ENCODE assay signal across 9 mouse cellular contexts in the genomic region with DNA sequence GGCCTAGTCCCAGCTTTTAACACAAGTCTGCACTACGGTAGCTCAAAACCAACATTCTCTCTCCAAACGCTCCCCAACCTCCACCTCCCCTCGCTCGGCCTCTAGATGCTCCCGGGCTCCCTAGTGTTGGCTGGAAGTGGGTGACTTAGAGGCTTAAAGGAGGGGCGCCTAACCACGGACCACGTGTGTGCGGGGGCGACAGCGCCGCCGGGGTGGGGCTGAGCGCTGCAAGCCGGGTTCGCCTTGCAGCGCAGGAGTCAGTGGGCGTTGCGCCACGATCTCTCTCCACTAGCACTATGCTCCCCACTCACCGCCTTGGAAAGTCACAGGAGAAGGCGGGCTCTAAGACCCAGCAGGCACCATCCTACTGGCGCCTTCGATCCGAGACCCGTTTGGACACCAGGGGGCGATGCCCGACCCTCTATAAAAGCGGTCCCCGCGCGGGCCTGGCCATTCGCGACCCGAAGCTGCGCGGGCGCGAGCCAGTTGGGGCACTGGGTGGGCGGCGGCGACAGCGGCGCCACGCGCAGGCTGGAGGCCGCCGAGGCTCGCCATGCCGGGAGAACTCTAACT. TPM values are rescaled to one million over a fixed set of nuclear protein-coding genes. Genes with fewer than 3 reads are reported as not detected.
DNase-seq lines count a peak whose midpoint lies in the region; ATAC-seq and TF ChIP-seq lines count a peak whose summit lies in the region.
"Had no signal": no experiment of that assay in that cellular context is flagged by ENCODE, and none has a peak within 500 bp of the region (broad histone marks: within the 10 kb centered on the region; RNA-seq: fewer than 3 reads in every experiment).

TSS of gene Cebpa (plus strand) at position 453 of the 573 bp plus-strand sequence.

- H3K9me3 ChIP-seq in heart, embryonic 13.5 days: no peaks in the 10 kb centered on the region
- H3K9me3 ChIP-seq in liver, embryonic 11.5 days (ENCODE audit: control insufficient read depth, low read length): no peaks in the 10 kb centered on the region

- TF ChIP-seq CTCF in bone marrow macrophage, adult 2 months (IDR thresholded peaks at IDR 0.05; ENCODE audit: low read depth, low read length): peak; percentile 42

- TF ChIP-seq POLR2A in bone marrow macrophage, adult 2 months (IDR thresholded peaks at IDR 0.05; ENCODE audit: borderline replicate concordance, low read depth, low read length): peak; percentile 98
- TF ChIP-seq POLR2A in myocyte (IDR thresholded peaks at IDR 0.05; ENCODE audit: insufficient read length, low read depth): peak; percentile 97

- H3ac ChIP-seq in myocyte (ENCODE audit: control insufficient read depth, insufficient read length): peak within 1 kb of the TSS; percentile 70

- peaks cover 12% of the 10 kb centered on the region for H3K4me1 ChIP-seq in bone marrow macrophage, adult 2 months (ENCODE audit: control insufficient read depth, insufficient read depth, low read length)
- peaks cover 27% of the 10 kb centered on the region for H3K4me1 ChIP-seq in heart, embryonic 13.5 days
- H3K4me1 ChIP-seq in liver, embryonic 11.5 days (replicated peaks; ENCODE audit: control insufficient read depth, insufficient read depth, low read length): peaks cover 8% of the 10 kb centered on the region

- no peaks in the 10 kb centered on the region for H3K36me3 ChIP-seq in heart, embryonic 13.5 days
- no peaks in the 10 kb centered on the region for H3K36me3 ChIP-seq in liver, embryonic 11.5 days (ENCODE audit: control insufficient read depth, insufficient read depth, low read length)
- no peaks in the 10 kb centered on the region for H3K36me3 ChIP-seq in myocyte (ENCODE audit: control insufficient read depth, insufficient read depth)

- H3K4me3 ChIP-seq in bone marrow macrophage, adult 2 months (ENCODE audit: insufficient read depth, low read length): peak within 1 kb of the TSS; percentile 80
- H3K4me3 ChIP-seq in heart, embryonic 13.5 days: peak within 1 kb of the TSS; percentile 64
- H3K4me3 ChIP-seq in liver, embryonic 11.5 days (ENCODE audit: low read depth, low read length): peak within 1 kb of the TSS; percentile 62
- H3K4me3 ChIP-seq in myocyte: peak within 1 kb of the TSS; percentile 35

- peaks cover 78% of the 10 kb centered on the region for H3K27me3 ChIP-seq in heart, embryonic 13.5 days (replicated peaks)
- peaks cover 71% of the 10 kb centered on the region for H3K27me3 ChIP-seq in liver, embryonic 11.5 days (replicated peaks; ENCODE audit: control insufficient read depth, insufficient read depth, low read length)
- no peaks in the 10 kb centered on the region for H3K27me3 ChIP-seq in myocyte (ENCODE audit: control insufficient read depth, insufficient read depth, insufficient read length)
- H3K27me3 ChIP-seq: CH12.LX had no signal

- peak within 1 kb of the TSS; percentile 98 for H3K4me2 ChIP-seq in heart, embryonic 13.5 days
- H3K4me2 ChIP-seq in liver, embryonic 11.5 days: peak within 1 kb of the TSS; percentile 87
- H3K4me2 ChIP-seq in myocyte (ENCODE audit: low read depth): peak within 1 kb of the TSS; percentile 89

- ATAC-seq in heart, embryonic 13.5 days (ENCODE audit: extremely low read depth, insufficient number of reproducible peaks, low FRiP score, low TSS enrichment): peak; percentile 47; the same call in 1 of the 2 replicates
- peak; percentile 81 for ATAC-seq in liver, embryonic 11.5 days (replicated peaks; ENCODE audit: low FRiP score)

- under 1% methylated on average over 50 of the region's 50 CpGs for WGBS in heart, embryonic 13.5 days
- under 1% methylated on average over 50 of the region's 50 CpGs for WGBS in liver, embryonic 11.5 days

- peak within 1 kb of the TSS; percentile 79 for H3K9ac ChIP-seq in heart, embryonic 13.5 days
- peak within 1 kb of the TSS; percentile 67 for H3K9ac ChIP-seq in liver, embryonic 11.5 days (ENCODE audit: low read depth, low read length)

- DNase-seq in 416B (ENCODE audit: low read depth): peak; percentile 95
- peak; percentile 88 for DNase-seq in fibroblast of lung, adult 2 months (ENCODE audit: low read depth)
- DNase-seq in kidney, postnatal 10 days: peak; percentile 97
- peak; percentile 90 for DNase-seq in liver, embryonic 11.5 days (ENCODE audit: low spot score)
- DNase-seq in spleen, postnatal 4 days (ENCODE audit: low spot score in 2 of 2): peak; percentile 81 to 90

- no peaks in the 10 kb centered on the region for H3K79me2 ChIP-seq in myocyte (ENCODE audit: control insufficient read depth, insufficient read depth)

- H3K27ac ChIP-seq in bone marrow macrophage, adult 2 months (ENCODE audit: insufficient read depth, low read depth, low read length): peak within 1 kb of the TSS; percentile 76
- H3K27ac ChIP-seq in heart, embryonic 13.5 days (replicated peaks): peak within 1 kb of the TSS; percentile 53
- H3K27ac ChIP-seq in liver, embryonic 11.5 days (ENCODE audit: low read depth, low read length): peak within 1 kb of the TSS; percentile 73

TF ChIP-seq in myocyte, 11 proteins besides CTCF, POLR2A, EP300 and RAD21:
- TF ChIP-seq MYOD1 (IDR thresholded peaks at IDR 0.05; ENCODE audit: control insufficient read depth in 1 of 3, insufficient read length in 2 of 3, low read depth in 2 of 3) (peak in 1 of 3 experiments; percentile 38), MYOG (IDR thresholded peaks at IDR 0.05; ENCODE audit: control insufficient read depth in 1 of 3, insufficient read depth in 1 of 3, insufficient read length in 2 of 3, low read depth in 2 of 3) (peak in 1 of 3 experiments; percentile 17), POLR2AphosphoS2 (IDR thresholded peaks at IDR 0.05; ENCODE audit: insufficient read length, low read depth) (peak; percentile 89), TCF12 (IDR thresholded peaks at IDR 0.05; ENCODE audit: insufficient read depth, poor library complexity, severe bottlenecking) (no peak), USF1 (IDR thresholded peaks at IDR 0.05; ENCODE audit: low read depth) (peak; percentile 15), CEBPB (IDR thresholded peaks at IDR 0.05; ENCODE audit: insufficient read depth, poor library complexity, severe bottlenecking) (no peak)

RNA-seq across cellular contexts. Expression of gene Cebpa, which starts in this region (rescaled TPM):
- 78.9 and 79.1 TPM in 2 replicates for polyA plus RNA-seq in bone marrow macrophage, adult 2 months (2012; ENCODE audit: insufficient read depth, insufficient read length, missing spikeins)
- 0.47 and 0.78 TPM in 2 replicates for polyA plus RNA-seq in heart, embryonic 13.5 days (2015; fragmentation: Nextera tagmentation; extraction: Ambion mirVana)
- polyA plus RNA-seq in liver, embryonic 11.5 days (2014; fragmentation: Nextera tagmentation; extraction: Ambion mirVana): 6.9 and 8.2 TPM in 2 replicates
- 7.7 TPM for polyA plus RNA-seq in myocyte (2012; fragmentation: generic; extraction: Trizol)

Comparison
In these comparisons a context has a peak if more than half of its experiments do, and no peak if none do; other contexts are left out.
1. Peak in every context shown above with its lines: DNase-seq, ATAC-seq, H3K4me3 ChIP-seq and H3K27ac ChIP-seq.
2. Peak in ATAC-seq, H3K4me3 ChIP-seq, H3K27ac ChIP-seq, H3K9ac ChIP-seq and H3K4me2 ChIP-seq in heart, embryonic 13.5 days; RNA of the gene not detected or under 1 TPM.